In genomic region chr17:27960128-27961111, GRCm38 (mm10) we compare ENCODE assay signal across 11 mouse cellular contexts. TPM values are rescaled to one million over a fixed set of nuclear protein-coding genes. Genes with fewer than 3 reads are reported as not detected.
DNase-seq lines count a peak whose midpoint lies in the region; ATAC-seq and TF ChIP-seq lines count a peak whose summit lies in the region.
"Had no signal": no experiment of that assay in that cellular context is flagged by ENCODE, and none has a peak within 500 bp of the region (broad histone marks: within the 10 kb centered on the region; RNA-seq: fewer than 3 reads in every experiment).

No protein-coding gene starts in this region.

- H3K4me1 ChIP-seq in heart, adult 2 months (ENCODE audit: control insufficient read depth, insufficient read depth, low read length) = peaks cover 10% of the 10 kb centered on the region
- H3K4me1 ChIP-seq in heart, embryonic 10.5 days = peaks cover 27% of the 10 kb centered on the region
- H3K4me1 ChIP-seq in midbrain, embryonic 11.5 days (ENCODE audit: control insufficient read depth, insufficient read depth, low read length) = no peaks in the 10 kb centered on the region
- H3K4me1 ChIP-seq in midbrain, embryonic 16.5 days (ENCODE audit: control insufficient read depth, insufficient read depth, low read length) = no peaks in the 10 kb centered on the region
- no peaks in the 10 kb centered on the region for H3K4me1 ChIP-seq in hindbrain, postnatal 0 days (ENCODE audit: insufficient read depth, low read length)

- TF ChIP-seq EP300 in heart, adult 2 months (IDR thresholded peaks at IDR 0.05; ENCODE audit: insufficient read depth, low read depth, low read length) = no peak

- no peaks in the 10 kb centered on the region for H3K27me3 ChIP-seq in heart, adult 2 months (ENCODE audit: control insufficient read depth, insufficient read depth, low read length)
- no peaks in the 10 kb centered on the region for H3K27me3 ChIP-seq in heart, embryonic 10.5 days (ENCODE audit: insufficient read depth, poor library complexity, severe bottlenecking)
- no peaks in the 10 kb centered on the region for H3K27me3 ChIP-seq in midbrain, embryonic 11.5 days (ENCODE audit: control insufficient read depth, insufficient read depth, low read length)
- no peaks in the 10 kb centered on the region for H3K27me3 ChIP-seq in midbrain, embryonic 16.5 days (ENCODE audit: control insufficient read depth, insufficient read depth, low read depth, low read length)
- no peaks in the 10 kb centered on the region for H3K27me3 ChIP-seq in hindbrain, postnatal 0 days (ENCODE audit: insufficient read depth, low read length)

- H3K9me3 ChIP-seq in heart, embryonic 10.5 days = no peaks in the 10 kb centered on the region
- no peaks in the 10 kb centered on the region for H3K9me3 ChIP-seq in midbrain, embryonic 11.5 days (ENCODE audit: control insufficient read depth, low read length)
- no peaks in the 10 kb centered on the region for H3K9me3 ChIP-seq in midbrain, embryonic 16.5 days (replicated peaks; ENCODE audit: control insufficient read depth, low read length, poor library complexity, severe bottlenecking)
- H3K9me3 ChIP-seq in hindbrain, postnatal 0 days (ENCODE audit: low read length) = no peaks in the 10 kb centered on the region

- DNase-seq in heart, adult 2 months = no peak
- no peak for DNase-seq in heart, embryonic 10.5 days (ENCODE audit: low spot score)
- peak; percentile 71 for DNase-seq in midbrain, embryonic 11.5 days (ENCODE audit: low spot score, missing footprints)
- no peak for DNase-seq in hindbrain, postnatal 0 days (ENCODE audit: low spot score)
- peak; percentile 79 for DNase-seq in telencephalon, adult 2 months (ENCODE audit: low read depth, low spot score)
- DNase-seq in lung, postnatal 10 days = no peak
- DNase-seq in ovary, postnatal 14 days (ENCODE audit: low spot score) = no peak
- DNase-seq: adrenal gland, postnatal 10 days; lung, embryonic 14.5 days had no signal

- no peak overlapping the region for H3K4me3 ChIP-seq in heart, adult 2 months
- H3K4me3 ChIP-seq in heart, embryonic 10.5 days = no peak overlapping the region
- no peak overlapping the region for H3K4me3 ChIP-seq in midbrain, embryonic 11.5 days (ENCODE audit: low read depth, low read length)
- H3K4me3 ChIP-seq in midbrain, embryonic 16.5 days (ENCODE audit: low read depth, low read length) = no peak overlapping the region
- no peak overlapping the region for H3K4me3 ChIP-seq in hindbrain, postnatal 0 days (ENCODE audit: low read length)
- H3K4me3 ChIP-seq: erythroblast, embryonic 14.5 days had no signal

- WGBS in heart, adult 2 months = 81% methylated on average over 21 of the region's 21 CpGs
- 81% methylated on average over 21 of the region's 21 CpGs for WGBS in heart, embryonic 10.5 days
- WGBS in midbrain, embryonic 11.5 days = 80% methylated on average over 21 of the region's 21 CpGs
- WGBS in midbrain, embryonic 16.5 days = 72% methylated on average over 21 of the region's 21 CpGs
- WGBS in hindbrain, postnatal 0 days = 69% methylated on average over 21 of the region's 21 CpGs

- H3K27ac ChIP-seq in heart, adult 2 months = peak overlapping the region; percentile 17; the same call in 1 of the 2 replicates
- no peak overlapping the region for H3K27ac ChIP-seq in heart, embryonic 10.5 days
- no peak overlapping the region for H3K27ac ChIP-seq in midbrain, embryonic 11.5 days (ENCODE audit: low read depth, low read length)
- no peak overlapping the region for H3K27ac ChIP-seq in midbrain, embryonic 16.5 days (ENCODE audit: low read length)
- peak overlapping the region; percentile 27; the same call in 1 of the 2 replicates for H3K27ac ChIP-seq in hindbrain, postnatal 0 days

- intact Hi-C loops in heart, adult 2 months (cut with DNase I) = no loop called here

- ATAC-seq in midbrain, embryonic 11.5 days (ENCODE audit: low FRiP score) = no peak
- ATAC-seq in midbrain, embryonic 16.5 days = no peak
- no peak for ATAC-seq in hindbrain, postnatal 0 days

- no peak for TF ChIP-seq POLR2A in heart, adult 2 months (IDR thresholded peaks at IDR 0.05; ENCODE audit: insufficient read depth, low read depth, low read length)

- TF ChIP-seq CTCF in heart, adult 2 months (IDR thresholded peaks at IDR 0.05) = no peak
- TF ChIP-seq CTCF in hindbrain, postnatal 0 days (IDR thresholded peaks at IDR 0.05; ENCODE audit: low read depth) = no peak

- H3K4me2 ChIP-seq in midbrain, embryonic 11.5 days = no peak overlapping the region
- H3K4me2 ChIP-seq in midbrain, embryonic 16.5 days (ENCODE audit: low read length) = no peak overlapping the region
- no peak overlapping the region for H3K4me2 ChIP-seq in hindbrain, postnatal 0 days (ENCODE audit: low read depth, low read length)
- H3K4me2 ChIP-seq: lung, embryonic 14.5 days had no signal

- no peaks in the 10 kb centered on the region for H3K36me3 ChIP-seq in heart, adult 2 months (ENCODE audit: control insufficient read depth, insufficient read depth, low read length)
- no peaks in the 10 kb centered on the region for H3K36me3 ChIP-seq in heart, embryonic 10.5 days
- no peaks in the 10 kb centered on the region for H3K36me3 ChIP-seq in midbrain, embryonic 11.5 days (ENCODE audit: control insufficient read depth, insufficient read depth, low read length)
- H3K36me3 ChIP-seq in midbrain, embryonic 16.5 days (ENCODE audit: control insufficient read depth, insufficient read depth, low read length) = no peaks in the 10 kb centered on the region
- H3K36me3 ChIP-seq in hindbrain, postnatal 0 days (ENCODE audit: insufficient read depth, low read length) = no peaks in the 10 kb centered on the region

- H3K9ac ChIP-seq in heart, adult 2 months (ENCODE audit: low read depth, low read length) = no peak overlapping the region
- H3K9ac ChIP-seq in midbrain, embryonic 11.5 days (ENCODE audit: low read length) = no peak overlapping the region
- no peak overlapping the region for H3K9ac ChIP-seq in midbrain, embryonic 16.5 days (ENCODE audit: low read depth, low read length)
- no peak overlapping the region for H3K9ac ChIP-seq in hindbrain, postnatal 0 days (replicated peaks; ENCODE audit: low read length)
- H3K9ac ChIP-seq: lung, embryonic 14.5 days had no signal

- H3K79me2 ChIP-seq in heart, adult 2 months (replicated peaks; ENCODE audit: control insufficient read depth, insufficient read depth, low read length) = peaks cover 2% of the 10 kb centered on the region; the same call in 1 of the 2 replicates

RNA-seq across cellular contexts. Expression of gene Taf11, which starts 50.8 kb away (rescaled TPM):
- total RNA-seq in heart, adult 2 months (2021) = 10 to 100 TPM; 21.5 to 21.6 TPM
- polyA plus RNA-seq in heart, adult 2 months (2012; rRNA removed) = 12.5 and 13.2 TPM in 2 replicates
- 52.5 and 64.0 TPM in 2 replicates for polyA plus RNA-seq in heart, embryonic 10.5 days (2016; fragmentation: Nextera tagmentation; extraction: Ambion mirVana)
- 95.0 and 103 TPM in 2 replicates for polyA plus RNA-seq in midbrain, embryonic 11.5 days (2014; fragmentation: Nextera tagmentation; extraction: Ambion mirVana)
- polyA plus RNA-seq in midbrain, embryonic 16.5 days (2015; fragmentation: Nextera tagmentation; extraction: Ambion mirVana) = 57.8 and 71.9 TPM in 2 replicates
- total RNA-seq in hindbrain, postnatal 0 days (2014; rRNA removed) = 7.7 and 15.3 TPM in 2 replicates
- 54.6 and 62.0 TPM in 2 replicates for polyA plus RNA-seq in hindbrain, postnatal 0 days (2015; fragmentation: Nextera tagmentation; extraction: Ambion mirVana)

RNA-seq across cellular contexts. Expression of gene Anks1, which starts 51.3 kb away (rescaled TPM):
- total RNA-seq in heart, adult 2 months (2021) = 10 to 100 TPM; 51.6 to 76.4 TPM
- polyA plus RNA-seq in heart, adult 2 months (2012; rRNA removed) = 64.4 and 90.1 TPM in 2 replicates
- 9.2 and 10.4 TPM in 2 replicates for polyA plus RNA-seq in heart, embryonic 10.5 days (2016; fragmentation: Nextera tagmentation; extraction: Ambion mirVana)
- polyA plus RNA-seq in midbrain, embryonic 11.5 days (2014; fragmentation: Nextera tagmentation; extraction: Ambion mirVana) = 22.5 and 23.7 TPM in 2 replicates
- 56.2 and 66.9 TPM in 2 replicates for polyA plus RNA-seq in midbrain, embryonic 16.5 days (2015; fragmentation: Nextera tagmentation; extraction: Ambion mirVana)
- 102 and 114 TPM in 2 replicates for total RNA-seq in hindbrain, postnatal 0 days (2014; rRNA removed)
- 35.0 and 35.8 TPM in 2 replicates for polyA plus RNA-seq in hindbrain, postnatal 0 days (2015; fragmentation: Nextera tagmentation; extraction: Ambion mirVana)

Comparison
In these comparisons a context has a peak if more than half of its experiments do, and no peak if none do; other contexts are left out.
1. H3K27ac ChIP-seq: peak in heart, adult 2 months (single experiment) and hindbrain, postnatal 0 days (single experiment); none in heart, embryonic 10.5 days (single experiment), midbrain, embryonic 11.5 days (single experiment) and midbrain, embryonic 16.5 days (single experiment).
2. DNase-seq: peak in midbrain, embryonic 11.5 days (single experiment) and telencephalon, adult 2 months (single experiment); none in heart, adult 2 months (0 of 2), heart, embryonic 10.5 days (single experiment), hindbrain, postnatal 0 days (single experiment), lung, postnatal 10 days (single experiment) and ovary, postnatal 14 days (single experiment).